Mouse (Mus musculus) liver, embryonic 14.5 days (tissue): Measurements from ENCODE around the gene Kcnma1. TPM values are rescaled to one million over a fixed set of nuclear protein-coding genes. Genes with fewer than 3 reads are reported as not detected.

Experiments
- ATAC-seq: fragments of 200-750 bp; cut with Nextera tagmentation; 2 replicates; pipeline ENCODE4 v1.8.0; 2017; ENCODE audit warnings: moderate number of reproducible peaks, mild to moderate bottlenecking, moderate library complexity; ENCODE audit not compliant: insufficient read depth
- DNase-seq, 3 experiments: peaks; one replicate each; pipeline ENCODE4 v3.0.0-alpha.2; 2012 to 2013; ENCODE audit warnings: low read depth in 3 of 3, low spot score in 3 of 3
- H3K27ac ChIP-seq: fragments of 300-500 bp; sonication (generic); 2 replicates; pipeline ENCODE4 v1.5.1; 2014; ENCODE audit warnings: moderate library complexity, mild to moderate bottlenecking, control low read depth, inconsistent platforms
- H3K27me3 ChIP-seq: fragments of 300-500 bp; sonication (generic); 2 replicates; pipeline ENCODE4 v1.6.1; 2014; ENCODE audit warnings: mild to moderate bottlenecking, low read length, moderate library complexity; ENCODE audit not compliant: control insufficient read depth, insufficient read depth
- H3K36me3 ChIP-seq: fragments of 300-500 bp; sonication (generic); replicated peaks from 2 replicates; pipeline ENCODE4 v1.6.1; 2014; ENCODE audit warnings: low read depth; ENCODE audit not compliant: control insufficient read depth, insufficient read depth
- H3K4me1 ChIP-seq, 2 experiments: fragments of 200-500 bp in 1 of 2; fragments of 300-500 bp in 1 of 2; sonication (generic) in 1 of 2; replicated peaks; 2 replicates each; pipeline ENCODE4 v1.6.1; 2012 to 2014; ENCODE audit warnings: antibody characterized with exemption in 1 of 2, inconsistent platforms in 1 of 2, low read length in 1 of 2; ENCODE audit not compliant: control insufficient read depth in 2 of 2, insufficient read depth in 2 of 2
- H3K4me2 ChIP-seq: fragments of 300-500 bp; sonication (generic); 2 replicates; pipeline ENCODE4 v1.6.1; 2014; ENCODE audit warnings: low read depth, mild to moderate bottlenecking, control low read depth, moderate library complexity
- H3K4me3 ChIP-seq, 2 experiments: fragments of 200-500 bp in 1 of 2; fragments of 300-500 bp in 1 of 2; sonication (generic) in 1 of 2; 2 replicates each; pipeline ENCODE4 v1.5.1; 2012 to 2014; ENCODE audit warnings: low read depth in 2 of 2, low read length in 2 of 2, mild to moderate bottlenecking in 2 of 2, control low read depth in 1 of 2, inconsistent platforms in 1 of 2, moderate library complexity in 1 of 2; ENCODE audit not compliant: insufficient read depth in 1 of 2
- H3K9ac ChIP-seq: fragments of 300-500 bp; sonication (generic); replicated peaks from 2 replicates; pipeline ENCODE4 v1.6.1; 2014; ENCODE audit warnings: mild to moderate bottlenecking, control low read depth, moderate library complexity
- H3K9me3 ChIP-seq: fragments of 300-500 bp; sonication (generic); 2 replicates; pipeline ENCODE4 v1.6.1; 2016; ENCODE audit warnings: low read length, mixed read lengths; ENCODE audit not compliant: control insufficient read depth
- CTCF ChIP-seq: IDR thresholded peaks from 2 replicates; pipeline ENCODE4 v1.5.1; 2016; ENCODE audit warnings: antibody characterized with exemption, low read depth, control low read depth
- EP300 ChIP-seq: IDR thresholded peaks from 2 replicates; pipeline ENCODE4 v1.6.1; 2016; ENCODE audit warnings: antibody characterized with exemption, low read depth
- WGBS: fragments of 180-500 bp; shearing (Covaris S2); extraction: QIAGEN DNeasy Blood & Tissue Kit; methylation state at CpG from one replicate; pipeline ENCODE4 v1.1.7; 2014; ENCODE audit not compliant: insufficient replicate concordance; 5-methylcytosine and 5-hydroxymethylcytosine counted together
- polyA plus RNA-seq, 2 experiments: library from polyadenylated mRNA; depleted of rRNA in 1 of 2; stranded (reverse) in 1 of 2; unstranded in 1 of 2; fragments of >200 nt; fragmentation: Nextera tagmentation in 1 of 2; extraction: Ambion mirVana in 1 of 2; gene quantifications; 2 replicates each; pipeline versions ENCODE4 v1.2.1 to v1.2.3; 2012 to 2014

Kcnma1 gene
- polyA plus RNA-seq, 2 experiments, result 0.03 TPM; not detected in 1

GRCm38 (mm10) chr14:23688513-23688912 is 325.8 kb downstream of the Kcnma1 start:
- Histone ChIP-seq H3K27me3 (no peaks in the 10 kb centered on the region), H3K4me1 (no peaks in the 10 kb centered on the region), H3K4me3 (no peak overlapping the region), H3K9me3 (no peaks in the 10 kb centered on the region), H3K4me2 (no peak overlapping the region), H3K27ac (no peak overlapping the region), H3K9ac (no peak overlapping the region), H3K36me3 (no peaks in the 10 kb centered on the region)
- no peak for DNase-seq
- 56% methylated on average over 3 of the region's 3 CpGs for WGBS
- TF ChIP-seq CTCF (no peak), EP300 (no peak)
- no peak for ATAC-seq

DNA sequence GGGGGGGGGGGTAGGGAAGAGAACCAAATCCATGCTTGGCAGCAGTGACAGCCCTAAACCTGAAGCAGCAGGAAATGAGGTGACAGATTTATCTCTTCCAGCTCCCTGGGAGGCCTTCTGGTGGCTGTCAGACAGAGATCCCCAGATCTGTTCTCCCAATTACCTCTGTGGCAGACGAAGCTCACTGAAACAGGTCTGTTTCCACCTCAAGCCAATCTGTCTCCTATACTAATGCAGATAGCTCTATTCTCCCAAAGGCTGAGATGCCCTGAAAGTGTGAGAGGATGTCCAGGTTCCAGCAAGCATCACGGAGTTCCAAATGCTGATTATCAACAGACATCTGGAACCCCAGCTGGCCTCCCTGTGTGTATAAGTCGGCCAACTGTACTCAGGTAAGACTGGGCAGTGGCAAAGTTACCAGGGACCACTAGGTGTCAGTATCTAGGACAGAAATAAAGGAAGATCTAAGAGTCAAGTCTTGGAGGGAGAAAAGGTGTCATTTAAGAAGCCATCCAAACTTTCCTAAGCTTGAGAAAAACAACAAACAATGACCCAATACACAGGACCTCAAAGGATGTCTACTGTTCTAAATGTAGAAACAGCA is 329.7 kb downstream of the Kcnma1 start:
- no peak for DNase-seq

GRCm38 (mm10) chr14:23682758-23683157 is 331.5 kb downstream of the Kcnma1 start:
- H3K4me2 ChIP-seq, result no peak overlapping the region
- H3K4me1 ChIP-seq, result no peaks in the 10 kb centered on the region
- WGBS, result 40% methylated on average over 4 of the region's 4 CpGs
- no peak overlapping the region for H3K4me3 ChIP-seq
- ATAC-seq (no peak), DNase-seq (no peak)
- no peak overlapping the region for H3K9ac ChIP-seq
- H3K36me3 ChIP-seq, result no peaks in the 10 kb centered on the region
- no peak overlapping the region for H3K27ac ChIP-seq
- H3K9me3 ChIP-seq, result no peaks in the 10 kb centered on the region
- TF ChIP-seq EP300 (no peak), CTCF (no peak)
- no peaks in the 10 kb centered on the region for H3K27me3 ChIP-seq

More for the DNA sequence above, 329.7 kb downstream of the Kcnma1 start:
- TF ChIP-seq EP300 (no peak), CTCF (no peak; the same call in 1 of the 2 replicates)
- H3K9me3 ChIP-seq, result no peaks in the 10 kb centered on the region
- no peak overlapping the region for H3K9ac ChIP-seq
- no peak for ATAC-seq
- H3K27ac ChIP-seq, result no peak overlapping the region
- WGBS, result 14% methylated on average over 3 of the region's 3 CpGs
- no peak overlapping the region for H3K4me2 ChIP-seq
- no peaks in the 10 kb centered on the region for H3K36me3 ChIP-seq
- H3K4me3 ChIP-seq, result no peak overlapping the region
- H3K27me3 ChIP-seq, result no peaks in the 10 kb centered on the region
- no peaks in the 10 kb centered on the region for H3K4me1 ChIP-seq

- Histone ChIP-seq H3K4me2 (no peak overlapping the region), H3K4me3 (no peak overlapping the region), H3K27ac (no peak overlapping the region), H3K4me1 (no peaks in the 10 kb centered on the region), H3K36me3 (no peaks in the 10 kb centered on the region), H3K27me3 (no peaks in the 10 kb centered on the region), H3K9ac (no peak overlapping the region), H3K9me3 (no peaks in the 10 kb centered on the region)
- ATAC-seq (no peak), DNase-seq (no peak)
- TF ChIP-seq CTCF, result peak; percentile 28; the same call in 1 of the 2 replicates
- no peak for TF ChIP-seq EP300
- WGBS, result 34% methylated on average over 2 of the region's 2 CpGs
These were observed 334.9 kb downstream of the Kcnma1 start for GRCm38 (mm10) chr14:23679378-23679777.

DNA sequence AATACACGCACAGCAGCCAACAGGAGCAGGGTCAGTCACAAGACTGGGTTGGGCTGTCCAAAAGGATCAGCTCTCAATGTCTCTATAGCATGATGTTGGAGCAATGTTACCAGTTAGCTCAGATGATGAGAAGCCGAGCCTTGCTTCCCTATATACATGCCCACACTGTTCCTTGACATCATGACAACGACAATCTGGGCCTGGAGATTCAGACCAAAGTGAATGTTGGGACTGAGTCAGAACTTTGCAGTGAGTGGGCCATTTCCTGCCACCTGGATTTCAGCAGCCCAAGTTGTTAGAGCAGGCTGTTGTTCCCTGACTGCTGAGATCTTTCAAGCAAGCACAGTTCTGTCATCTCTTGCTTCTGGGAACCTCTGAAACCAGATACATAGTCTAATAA is 347.9 kb downstream of the Kcnma1 start:
- no peaks in the 10 kb centered on the region for H3K4me1 ChIP-seq

More for the DNA sequence above, 347.9 kb downstream of the Kcnma1 start:
- H3K27ac ChIP-seq, result no peak overlapping the region
- H3K4me2 ChIP-seq, result no peak overlapping the region
- no peaks in the 10 kb centered on the region for H3K36me3 ChIP-seq
- no peak for DNase-seq
- no peak overlapping the region for H3K9ac ChIP-seq
- ATAC-seq, result no peak
- H3K9me3 ChIP-seq, result no peaks in the 10 kb centered on the region
- TF ChIP-seq EP300 (no peak), CTCF (no peak)
- 59% methylated on average over 3 of the region's 3 CpGs for WGBS
- H3K27me3 ChIP-seq, result no peaks in the 10 kb centered on the region
- no peak overlapping the region for H3K4me3 ChIP-seq
